Mouse (Mus musculus): Measurements from ENCODE around the gene Enc1. TPM values are rescaled to one million over a fixed set of nuclear protein-coding genes. Genes with fewer than 3 reads are reported as not detected.

Enc1 gene
- polyA plus RNA-seq, 1 experiment from 2014 or later: 8.5 TPM

DNA sequence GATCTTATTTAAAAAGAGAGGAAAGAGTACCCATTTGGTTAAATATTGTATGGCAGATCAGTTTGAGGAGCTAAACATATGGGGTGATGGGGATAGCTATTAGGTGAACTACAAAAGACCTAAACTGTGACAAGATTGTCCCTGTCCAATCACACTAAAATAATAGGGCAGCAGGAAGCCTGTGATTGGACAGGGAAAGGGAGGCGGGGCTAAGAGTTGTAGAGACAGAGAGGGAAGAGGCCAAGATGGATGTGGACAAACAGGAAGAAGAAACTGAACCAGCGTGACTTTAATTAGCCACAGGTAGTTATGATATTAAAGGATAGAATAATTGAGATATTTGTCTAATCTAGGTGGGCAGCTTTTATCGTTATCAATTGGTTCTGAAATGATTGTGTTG lies 20.9 kb upstream of the Enc1 start:
- WGBS: 91% methylated on average over 3 of the region's 3 CpGs
- Histone ChIP-seq H3K4me3 (replicated peaks; ENCODE audit: low read length) (no peak overlapping the region), H3K27me3 (ENCODE audit: control insufficient read depth, insufficient read depth, low read length) (no peaks in the 10 kb centered on the region), H3K4me1 (ENCODE audit: control insufficient read depth, insufficient read depth, low read length) (peaks cover 3% of the 10 kb centered on the region; the same call in 1 of the 2 replicates), H3K36me3 (ENCODE audit: control insufficient read depth, insufficient read depth, low read length) (no peaks in the 10 kb centered on the region), H3K9me3 (replicated peaks; ENCODE audit: control insufficient read depth, low read length) (no peaks in the 10 kb centered on the region), H3K4me2 (ENCODE audit: low read depth, low read length) (no peak overlapping the region), H3K27ac (ENCODE audit: low read length) (no peak overlapping the region), H3K9ac (ENCODE audit: low read length) (no peak overlapping the region)
- no peak for ATAC-seq (ENCODE audit: insufficient read depth, low FRiP score)

DNA sequence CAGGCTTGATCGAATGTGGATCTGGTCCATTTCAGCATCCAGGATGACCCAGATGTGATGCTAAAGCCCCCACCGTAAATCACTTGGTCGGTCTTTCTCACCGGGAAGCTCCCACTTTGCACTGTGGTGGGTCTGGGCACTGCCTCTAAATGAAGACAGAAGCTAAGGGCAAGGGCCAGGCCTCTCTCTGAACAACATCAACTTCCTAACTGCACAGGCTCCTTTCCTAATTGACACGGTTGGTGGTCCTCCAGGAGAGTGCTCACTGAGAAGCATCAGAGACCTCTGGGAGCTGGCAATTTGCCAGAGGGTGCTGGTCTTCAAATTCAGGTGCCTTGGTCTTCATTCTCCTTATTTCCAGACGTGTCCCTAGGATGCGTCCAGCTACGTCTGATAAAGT lies 17.0 kb upstream of the Enc1 start:
- peaks cover 4% of the 10 kb centered on the region; the same call in 1 of the 2 replicates for H3K4me1 ChIP-seq (ENCODE audit: control insufficient read depth, insufficient read depth, low read length)
- no peak for ATAC-seq (ENCODE audit: insufficient read depth, low FRiP score)
- WGBS: 68% methylated on average over 8 of the region's 8 CpGs

DNA sequence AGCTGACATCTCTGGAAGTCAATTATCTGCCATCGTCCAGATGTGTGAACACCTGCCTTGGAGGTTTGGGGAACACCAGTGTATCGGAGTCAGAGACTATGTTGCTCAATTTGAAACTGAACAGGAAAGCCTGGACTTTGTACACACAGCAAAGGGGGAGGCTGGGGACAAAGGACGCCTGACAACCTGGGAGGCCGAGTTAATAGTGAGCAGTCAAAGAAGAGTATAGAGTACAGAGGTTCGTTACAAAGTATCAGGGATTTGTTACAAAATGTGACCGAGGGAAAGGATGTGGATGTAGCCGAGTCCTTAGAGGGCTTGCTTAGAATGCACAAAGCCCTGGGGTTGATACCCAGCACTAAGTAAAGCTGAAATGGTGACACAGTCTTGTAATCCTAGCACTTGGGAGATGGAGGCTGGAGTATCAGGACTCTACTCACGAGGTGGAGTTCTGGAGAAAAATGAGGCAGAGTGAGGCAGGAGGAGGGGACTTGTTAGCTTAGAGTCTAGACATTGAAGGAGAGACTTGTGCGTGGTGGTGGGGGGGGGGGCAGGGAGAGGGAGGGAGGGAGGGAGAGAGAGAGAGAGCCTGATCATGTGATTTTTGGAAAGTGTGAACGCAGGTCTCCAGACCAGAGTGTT lies 16.4 kb upstream of the Enc1 start:
- no peak overlapping the region for H3K4me2 ChIP-seq (ENCODE audit: low read depth, low read length)
- 57% methylated on average over 10 of the region's 10 CpGs for WGBS
- no peak; the same call in 1 of the 2 replicates for ATAC-seq (ENCODE audit: insufficient read depth, low FRiP score)

More for the DNA sequence above, 17.0 kb upstream of the Enc1 start:
- Histone ChIP-seq H3K9ac (ENCODE audit: low read length) (no peak overlapping the region), H3K27ac (ENCODE audit: low read length) (no peak overlapping the region), H3K27me3 (ENCODE audit: control insufficient read depth, insufficient read depth, low read length) (no peaks in the 10 kb centered on the region), H3K4me3 (replicated peaks; ENCODE audit: low read length) (no peak overlapping the region), H3K9me3 (replicated peaks; ENCODE audit: control insufficient read depth, low read length) (peaks cover 6% of the 10 kb centered on the region; the same call in 1 of the 2 replicates), H3K4me2 (ENCODE audit: low read depth, low read length) (no peak overlapping the region), H3K36me3 (ENCODE audit: control insufficient read depth, insufficient read depth, low read length) (no peaks in the 10 kb centered on the region)

DNA sequence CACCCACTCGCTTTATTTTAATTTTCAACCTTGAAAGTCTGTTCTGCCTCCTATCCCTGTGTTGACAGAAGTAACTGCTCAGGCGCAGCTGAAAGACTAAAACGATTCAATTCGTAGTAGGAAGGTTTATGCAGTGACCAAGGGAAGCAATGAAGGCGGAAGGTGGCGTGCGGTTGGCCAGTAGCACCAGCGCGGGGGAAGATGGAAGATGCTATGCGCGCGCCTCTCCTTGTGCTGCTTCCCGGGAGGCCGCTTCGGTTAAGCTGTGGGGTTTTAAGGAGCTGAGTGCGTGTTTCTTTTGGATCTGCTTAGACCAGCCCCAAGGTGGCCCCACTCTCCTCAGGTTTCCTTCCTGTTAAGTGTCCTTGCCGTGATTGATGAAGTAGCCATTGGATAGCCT lies 15.8 kb upstream of the Enc1 start:
- no peaks in the 10 kb centered on the region for H3K36me3 ChIP-seq (ENCODE audit: control insufficient read depth, insufficient read depth, low read length)
- H3K27ac ChIP-seq (ENCODE audit: low read length): no peak overlapping the region
- H3K27me3 ChIP-seq (ENCODE audit: control insufficient read depth, insufficient read depth, low read length): no peaks in the 10 kb centered on the region
- no peak for ATAC-seq (ENCODE audit: insufficient read depth, low FRiP score)
- no peak overlapping the region; the same call in 1 of the 2 replicates for H3K9ac ChIP-seq (ENCODE audit: low read length)
- peaks cover 4% of the 10 kb centered on the region; the same call in 1 of the 2 replicates for H3K4me1 ChIP-seq (ENCODE audit: control insufficient read depth, insufficient read depth, low read length)
- 49% methylated on average over 17 of the region's 17 CpGs for WGBS
- peaks cover 6% of the 10 kb centered on the region; the same call in 1 of the 2 replicates for H3K9me3 ChIP-seq (replicated peaks; ENCODE audit: control insufficient read depth, low read length)
- peak overlapping the region; percentile 41 for H3K4me2 ChIP-seq (ENCODE audit: low read depth, low read length)
- H3K4me3 ChIP-seq (replicated peaks; ENCODE audit: low read length): peak overlapping the region; percentile 14; the same call in 1 of the 2 replicates

More for the DNA sequence above, 16.4 kb upstream of the Enc1 start:
- Histone ChIP-seq H3K4me1 (ENCODE audit: control insufficient read depth, insufficient read depth, low read length) (peaks cover 4% of the 10 kb centered on the region; the same call in 1 of the 2 replicates), H3K4me3 (replicated peaks; ENCODE audit: low read length) (no peak overlapping the region), H3K36me3 (ENCODE audit: control insufficient read depth, insufficient read depth, low read length) (no peaks in the 10 kb centered on the region), H3K27ac (ENCODE audit: low read length) (no peak overlapping the region), H3K9me3 (replicated peaks; ENCODE audit: control insufficient read depth, low read length) (peaks cover 6% of the 10 kb centered on the region; the same call in 1 of the 2 replicates), H3K27me3 (ENCODE audit: control insufficient read depth, insufficient read depth, low read length) (no peaks in the 10 kb centered on the region), H3K9ac (ENCODE audit: low read length) (no peak overlapping the region)

DNA sequence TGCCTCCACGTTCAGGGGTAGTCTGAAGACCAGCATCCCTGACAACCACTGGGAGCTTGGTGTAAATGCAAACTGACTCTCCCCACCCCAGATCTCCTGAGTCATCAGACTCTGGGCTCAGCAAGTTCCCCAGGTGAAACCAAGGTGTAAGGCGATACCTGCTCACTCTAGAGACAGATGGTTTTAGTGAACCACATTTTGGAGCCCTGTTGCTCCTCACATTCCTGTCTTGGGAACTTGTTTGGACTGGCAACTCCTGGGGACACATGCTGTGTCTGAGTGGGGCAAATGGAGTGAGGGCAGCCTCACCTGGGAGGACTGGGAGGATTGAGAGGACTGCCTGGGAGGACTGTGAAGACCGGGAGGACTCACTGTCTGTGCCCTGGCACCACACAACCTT lies 13.1 kb upstream of the Enc1 start:
- Histone ChIP-seq H3K9me3 (replicated peaks; ENCODE audit: control insufficient read depth, low read length) (peaks cover 6% of the 10 kb centered on the region; the same call in 1 of the 2 replicates), H3K4me1 (ENCODE audit: control insufficient read depth, insufficient read depth, low read length) (peaks cover 4% of the 10 kb centered on the region; the same call in 1 of the 2 replicates), H3K27ac (ENCODE audit: low read length) (no peak overlapping the region), H3K27me3 (ENCODE audit: control insufficient read depth, insufficient read depth, low read length) (no peaks in the 10 kb centered on the region), H3K36me3 (ENCODE audit: control insufficient read depth, insufficient read depth, low read length) (no peaks in the 10 kb centered on the region), H3K4me2 (ENCODE audit: low read depth, low read length) (no peak overlapping the region), H3K9ac (ENCODE audit: low read length) (no peak overlapping the region), H3K4me3 (replicated peaks; ENCODE audit: low read length) (no peak overlapping the region)
- ATAC-seq (ENCODE audit: insufficient read depth, low FRiP score): no peak
- 86% methylated on average over 3 of the region's 3 CpGs for WGBS

DNA sequence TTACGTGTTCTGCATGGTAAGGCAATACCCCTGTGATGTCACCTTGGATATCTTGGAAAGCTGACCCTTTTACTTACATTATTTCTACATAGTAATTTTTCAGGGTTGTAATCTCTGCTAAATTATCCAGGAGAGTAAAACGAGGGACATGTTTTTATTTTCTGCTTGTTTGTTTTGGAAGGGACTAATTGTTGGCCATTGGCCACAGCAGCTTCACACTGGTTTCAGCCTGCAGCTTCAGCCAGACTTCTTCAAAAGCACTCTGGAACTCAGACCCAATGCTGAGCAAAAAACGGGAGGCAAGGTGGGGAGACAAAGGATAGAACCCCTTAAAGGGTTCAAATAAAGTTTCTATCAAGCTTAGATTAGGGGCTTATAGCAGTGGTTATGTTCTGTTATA lies 10.8 kb upstream of the Enc1 start:
- Histone ChIP-seq H3K36me3 (ENCODE audit: control insufficient read depth, insufficient read depth, low read length) (no peaks in the 10 kb centered on the region), H3K27ac (ENCODE audit: low read length) (no peak overlapping the region), H3K9ac (ENCODE audit: low read length) (no peak overlapping the region), H3K4me3 (replicated peaks; ENCODE audit: low read length) (no peak overlapping the region), H3K27me3 (ENCODE audit: control insufficient read depth, insufficient read depth, low read length) (no peaks in the 10 kb centered on the region), H3K4me2 (ENCODE audit: low read depth, low read length) (no peak overlapping the region), H3K4me1 (ENCODE audit: control insufficient read depth, insufficient read depth, low read length) (peaks cover under 1% of the 10 kb centered on the region; the same call in 1 of the 2 replicates), H3K9me3 (replicated peaks; ENCODE audit: control insufficient read depth, low read length) (peaks cover 6% of the 10 kb centered on the region; the same call in 1 of the 2 replicates)
- WGBS: 72% methylated on average over 3 of the region's 3 CpGs
- ATAC-seq (ENCODE audit: insufficient read depth, low FRiP score): no peak

DNA sequence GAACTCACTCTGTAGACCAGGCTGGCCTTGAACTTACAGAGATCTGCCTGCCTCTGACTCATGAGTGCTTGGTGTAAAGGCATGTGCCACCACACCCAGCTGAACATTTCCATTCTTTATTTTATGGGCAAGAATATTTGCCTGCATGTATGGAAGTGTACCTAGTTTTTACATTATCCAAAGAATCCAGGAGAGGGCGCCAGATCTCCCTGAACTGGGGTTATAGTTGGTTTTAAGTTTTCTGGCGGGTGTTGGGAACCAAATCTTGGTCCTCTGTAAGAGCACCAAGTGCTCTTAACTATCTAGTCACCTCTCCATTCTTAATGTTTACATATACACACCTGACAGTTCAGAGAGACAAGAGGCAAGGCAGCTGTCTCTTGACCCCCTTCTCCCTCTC lies 7.8 kb upstream of the Enc1 start:
- no peak overlapping the region for H3K4me2 ChIP-seq (ENCODE audit: low read depth, low read length)
- H3K27me3 ChIP-seq (ENCODE audit: control insufficient read depth, insufficient read depth, low read length): no peaks in the 10 kb centered on the region
- H3K4me1 ChIP-seq (ENCODE audit: control insufficient read depth, insufficient read depth, low read length): no peaks in the 10 kb centered on the region
- H3K4me3 ChIP-seq (replicated peaks; ENCODE audit: low read length): no peak overlapping the region
- WGBS: 64% methylated on average over 2 of the region's 2 CpGs
- H3K36me3 ChIP-seq (ENCODE audit: control insufficient read depth, insufficient read depth, low read length): no peaks in the 10 kb centered on the region
- H3K9me3 ChIP-seq (replicated peaks; ENCODE audit: control insufficient read depth, low read length): no peaks in the 10 kb centered on the region
- no peak for ATAC-seq (ENCODE audit: insufficient read depth, low FRiP score)
- no peak overlapping the region for H3K27ac ChIP-seq (ENCODE audit: low read length)
- H3K9ac ChIP-seq (ENCODE audit: low read length): no peak overlapping the region

DNA sequence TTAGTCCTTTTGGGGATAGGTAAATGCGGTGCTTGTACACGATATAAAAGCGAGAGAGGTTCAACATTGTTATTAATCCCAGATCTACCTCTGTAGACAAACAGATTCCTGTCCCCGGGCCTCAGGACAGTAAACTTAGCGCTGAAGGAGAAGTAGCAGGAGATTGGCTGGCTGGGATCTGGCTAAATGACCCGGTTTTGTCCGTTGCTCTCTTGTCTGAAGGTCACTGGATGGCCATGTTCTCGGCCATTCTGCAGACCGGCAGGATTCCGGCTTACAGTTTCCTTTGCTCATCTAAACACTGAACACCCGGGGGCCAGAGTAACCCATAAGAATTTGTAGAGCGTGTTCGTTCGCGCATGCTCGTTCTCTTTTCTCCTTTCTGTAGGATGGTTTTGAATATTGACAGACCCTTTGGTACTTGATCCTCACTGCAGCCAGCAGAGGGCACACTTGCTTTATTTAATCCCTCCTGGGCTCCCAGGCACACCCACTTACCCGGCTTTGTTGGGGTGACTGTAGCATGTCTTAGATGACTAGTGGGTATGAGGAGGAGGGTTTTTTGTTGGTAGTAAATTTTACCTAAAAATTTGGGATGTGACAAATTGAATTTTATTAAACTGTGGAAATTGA lies 6.0 kb upstream of the Enc1 start:
- Histone ChIP-seq H3K27ac (ENCODE audit: low read length) (no peak overlapping the region), H3K27me3 (ENCODE audit: control insufficient read depth, insufficient read depth, low read length) (no peaks in the 10 kb centered on the region), H3K4me1 (ENCODE audit: control insufficient read depth, insufficient read depth, low read length) (peaks cover 8% of the 10 kb centered on the region; the same call in 1 of the 2 replicates), H3K4me3 (replicated peaks; ENCODE audit: low read length) (peak overlapping the region; percentile 37), H3K9ac (ENCODE audit: low read length) (peak overlapping the region; percentile 59), H3K9me3 (replicated peaks; ENCODE audit: control insufficient read depth, low read length) (no peaks in the 10 kb centered on the region), H3K4me2 (ENCODE audit: low read depth, low read length) (peak overlapping the region; percentile 61), H3K36me3 (ENCODE audit: control insufficient read depth, insufficient read depth, low read length) (no peaks in the 10 kb centered on the region)
- 15% methylated on average over 17 of the region's 17 CpGs for WGBS
- peak; percentile 69; the same call in 1 of the 2 replicates for ATAC-seq (ENCODE audit: insufficient read depth, low FRiP score)

DNA sequence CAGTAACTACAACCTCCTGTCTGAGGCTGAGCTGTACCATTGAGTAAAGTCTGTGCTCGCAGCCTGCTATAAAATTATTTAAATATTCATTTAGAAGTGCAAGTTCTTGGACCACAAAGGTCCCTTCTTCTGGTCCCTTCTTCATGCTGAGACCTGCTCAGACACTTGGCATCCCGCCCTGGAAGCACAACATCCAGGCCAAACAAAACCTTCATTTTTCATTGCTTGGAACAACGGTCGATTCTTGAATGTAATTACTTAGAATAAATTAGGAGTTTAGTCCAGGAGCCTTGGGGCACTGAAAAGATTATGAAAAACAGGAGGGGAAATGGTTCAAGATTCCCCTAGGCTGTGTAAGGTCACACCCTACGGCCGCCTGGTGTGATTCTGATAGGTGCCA lies 5.0 kb upstream of the Enc1 start:
- H3K4me1 ChIP-seq (ENCODE audit: control insufficient read depth, insufficient read depth, low read length): peaks cover 14% of the 10 kb centered on the region; the same call in 1 of the 2 replicates
- H3K9ac ChIP-seq (ENCODE audit: low read length): no peak overlapping the region
- no peak overlapping the region for H3K4me2 ChIP-seq (ENCODE audit: low read depth, low read length)
- H3K4me3 ChIP-seq (replicated peaks; ENCODE audit: low read length): no peak overlapping the region
- H3K27ac ChIP-seq (ENCODE audit: low read length): no peak overlapping the region
- H3K27me3 ChIP-seq (ENCODE audit: control insufficient read depth, insufficient read depth, low read length): no peaks in the 10 kb centered on the region
- no peak for ATAC-seq (ENCODE audit: insufficient read depth, low FRiP score)
- H3K36me3 ChIP-seq (ENCODE audit: control insufficient read depth, insufficient read depth, low read length): no peaks in the 10 kb centered on the region
- WGBS: 78% methylated on average over 6 of the region's 6 CpGs
- no peaks in the 10 kb centered on the region for H3K9me3 ChIP-seq (replicated peaks; ENCODE audit: control insufficient read depth, low read length)
